Mouse (Mus musculus): Measurements from ENCODE around the gene Rnf183. TPM values are rescaled to one million over a fixed set of nuclear protein-coding genes. Genes with fewer than 3 reads are reported as not detected.

Gene Rnf183
- total and polyA plus RNA-seq, 3 experiments = 0.15 to 0.25 TPM; not detected in 1

DNA sequence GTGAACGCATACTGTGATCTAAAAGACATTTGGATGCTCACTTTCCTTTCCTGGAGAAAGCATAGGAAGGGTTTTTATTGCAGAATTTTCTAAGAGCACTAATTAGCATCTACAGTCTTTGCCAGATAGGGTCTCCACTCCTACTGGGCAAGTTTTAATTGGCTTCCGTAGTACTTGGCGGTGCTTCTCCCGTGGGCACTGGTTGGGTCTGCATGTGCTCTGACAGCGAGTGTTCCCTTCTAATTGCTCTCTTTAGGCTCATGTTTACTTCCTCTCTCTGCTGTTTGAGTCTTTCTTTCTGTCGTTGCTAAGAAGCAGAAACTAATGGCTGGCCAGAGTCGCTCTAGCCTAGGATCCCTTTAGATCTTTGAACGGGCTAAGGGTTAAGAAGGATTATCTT lies 16.6 kb downstream of the Rnf183 start:
- no peak for DNase-seq (ENCODE audit: low read depth, low spot score)
- H3K9me3 ChIP-seq (replicated peaks; ENCODE audit: insufficient read depth, low read length) = no peaks in the 10 kb centered on the region
- H3K27me3 ChIP-seq (ENCODE audit: control insufficient read depth in 1 of 2, insufficient read depth in 2 of 2, low read length in 2 of 2) = no peaks in the 10 kb centered on the region
- H3K4me1 ChIP-seq (ENCODE audit: control insufficient read depth in 1 of 2, insufficient read depth in 2 of 2, low read length in 2 of 2) = no peaks in the 10 kb centered on the region
- H3K79me2 ChIP-seq (ENCODE audit: control insufficient read depth, insufficient read depth, low read length, poor library complexity) = no peaks in the 10 kb centered on the region
- H3K9ac ChIP-seq (ENCODE audit: control insufficient read depth, low read depth, low read length, poor library complexity, severe bottlenecking) = no peak overlapping the region
- no peak for TF ChIP-seq MYB (IDR thresholded peaks at IDR 0.05; ENCODE audit: low read depth, low read length)
- no peak for TF ChIP-seq E2F4 (IDR thresholded peaks at IDR 0.05; ENCODE audit: borderline replicate concordance, low read depth, low read length)
- no peak overlapping the region for H3K27ac ChIP-seq (ENCODE audit: control insufficient read depth, low read depth, low read length)
- H3K4me3 ChIP-seq (ENCODE audit: control insufficient read depth in 1 of 2, insufficient read depth in 1 of 2, low read depth in 2 of 2, low read length in 2 of 2) = no peak overlapping the region
- H3K36me3 ChIP-seq (ENCODE audit: control insufficient read depth in 1 of 2, insufficient read depth in 2 of 2, low read length in 2 of 2) = peaks cover 0 to 47% of the 10 kb centered on the region in 2 experiments; a peak in 2 of 4 replicates

DNA sequence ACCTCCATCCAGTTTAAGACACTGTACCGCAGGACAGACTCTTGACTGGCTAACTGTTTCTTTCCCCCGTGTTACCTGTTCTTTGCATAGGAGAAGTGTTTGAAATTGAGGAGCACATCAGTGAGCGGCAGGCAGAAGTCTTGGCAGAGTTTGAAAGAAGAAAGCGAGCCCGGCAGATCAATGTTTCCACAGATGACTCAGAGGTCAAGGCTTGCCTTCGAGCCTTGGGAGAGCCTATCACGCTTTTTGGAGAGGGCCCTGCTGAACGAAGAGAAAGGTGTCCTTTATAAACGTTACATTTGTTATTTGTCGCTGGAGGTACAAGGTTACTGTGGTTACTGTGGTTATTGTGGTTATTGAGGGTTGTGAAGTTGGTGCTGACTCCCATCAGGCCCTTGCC lies 23.4 kb downstream of the Rnf183 start:
- no peak overlapping the region for H3K4me3 ChIP-seq (ENCODE audit: control insufficient read depth in 1 of 2, insufficient read depth in 1 of 2, low read depth in 2 of 2, low read length in 2 of 2)
- H3K27me3 ChIP-seq (ENCODE audit: control insufficient read depth in 1 of 2, insufficient read depth in 2 of 2, low read length in 2 of 2) = no peaks in the 10 kb centered on the region
- peaks cover 18 to 26% of the 10 kb centered on the region in 2 experiments for H3K36me3 ChIP-seq (ENCODE audit: control insufficient read depth in 1 of 2, insufficient read depth in 2 of 2, low read length in 2 of 2)
- H3K79me2 ChIP-seq (ENCODE audit: control insufficient read depth, insufficient read depth, low read length, poor library complexity) = peaks cover 23% of the 10 kb centered on the region
- no peak overlapping the region for H3K9ac ChIP-seq (ENCODE audit: control insufficient read depth, low read depth, low read length, poor library complexity, severe bottlenecking)
- no peak for DNase-seq (ENCODE audit: low read depth, low spot score)
- TF ChIP-seq CHD2 (IDR thresholded peaks at IDR 0.05; ENCODE audit: low read length) = no peak
- no peak for TF ChIP-seq EP300 (IDR thresholded peaks at IDR 0.05; ENCODE audit: low read depth in 1 of 2, low read length in 2 of 2)
- no peak for TF ChIP-seq HCFC1 (IDR thresholded peaks at IDR 0.05; ENCODE audit: low read depth, low read length)
- no peak for TF ChIP-seq RCOR1 (IDR thresholded peaks at IDR 0.05; ENCODE audit: low read depth, low read length)
- TF ChIP-seq ZNF384 (IDR thresholded peaks at IDR 0.05; ENCODE audit: low read depth, low read length) = no peak
- no peak for TF ChIP-seq KAT2A (conservative IDR thresholded peaks at IDR 0.05; ENCODE audit: low read depth, low read length)
- TF ChIP-seq ETS1 (IDR thresholded peaks at IDR 0.05; ENCODE audit: low read depth, low read length) = no peak
- TF ChIP-seq GATA1 (IDR thresholded peaks at IDR 0.05; ENCODE audit: low read depth, low read length) = no peak
- no peak for TF ChIP-seq MXI1 (IDR thresholded peaks at IDR 0.05; ENCODE audit: low read depth, low read length)
- TF ChIP-seq E2F4 (IDR thresholded peaks at IDR 0.05; ENCODE audit: borderline replicate concordance, low read depth, low read length) = no peak
- TF ChIP-seq RAD21 (IDR thresholded peaks at IDR 0.05; ENCODE audit: low read depth, low read length) = no peak
- no peak for TF ChIP-seq SMC3 (IDR thresholded peaks at IDR 0.05; ENCODE audit: low read depth, low read length)
- TF ChIP-seq CHD1 (IDR thresholded peaks at IDR 0.05; ENCODE audit: low read depth, low read length) = no peak
- no peak for TF ChIP-seq NRF1 (IDR thresholded peaks at IDR 0.05; ENCODE audit: insufficient read depth, low read depth, low read length, poor library complexity, severe bottlenecking)
- no peak for TF ChIP-seq USF1 (IDR thresholded peaks at IDR 0.05; ENCODE audit: low read depth, low read length)
- TF ChIP-seq ZKSCAN1 (IDR thresholded peaks at IDR 0.05; ENCODE audit: low read depth, low read length) = no peak
- TF ChIP-seq GABPA (IDR thresholded peaks at IDR 0.05; ENCODE audit: low read depth, low read length) = no peak
- H3K27ac ChIP-seq (ENCODE audit: control insufficient read depth, low read depth, low read length) = no peak overlapping the region
- H3K9me3 ChIP-seq (replicated peaks; ENCODE audit: insufficient read depth, low read length) = no peaks in the 10 kb centered on the region
- peaks cover 6 to 10% of the 10 kb centered on the region in 2 experiments for H3K4me1 ChIP-seq (ENCODE audit: control insufficient read depth in 1 of 2, insufficient read depth in 2 of 2, low read length in 2 of 2)
